Mouse (Mus musculus) CH12.LX (cell line): Measurements from ENCODE around the gene Hnrnpd. TPM values are rescaled to one million over a fixed set of nuclear protein-coding genes. Genes with fewer than 3 reads are reported as not detected.

Source experiments
- DNase-seq: peaks from one replicate; pipeline ENCODE4 v3.0.0-alpha.2; 2013; ENCODE audit errors: extremely low read depth
- H3K27ac ChIP-seq: 2 replicates; pipeline ENCODE4 v1.5.1; 2012; ENCODE audit warnings: low read depth, mild to moderate bottlenecking, control low read depth, moderate library complexity; ENCODE audit not compliant: insufficient read depth
- H3K27me3 ChIP-seq: replicated peaks from 2 replicates; pipeline ENCODE3; 2012; ENCODE audit warnings: inconsistent platforms
- H3K36me3 ChIP-seq, 2 experiments: replicated peaks in 1 of 2; 2 replicates each; pipeline versions ENCODE3 to v1.6.1; 2012; ENCODE audit warnings: inconsistent platforms in 1 of 2, low read length in 1 of 2, mild to moderate bottlenecking in 1 of 2, mixed read lengths in 1 of 2, moderate library complexity in 1 of 2; ENCODE audit not compliant: control insufficient read depth in 1 of 2, insufficient read depth in 1 of 2
- H3K4me1 ChIP-seq, 2 experiments: 2 replicates each; pipeline ENCODE4 v1.6.1; 2012; ENCODE audit warnings: inconsistent platforms in 1 of 2, moderate library complexity in 1 of 2; ENCODE audit not compliant: insufficient read depth in 2 of 2, control insufficient read depth in 1 of 2
- H3K4me2 ChIP-seq: 2 replicates; pipeline ENCODE4 v1.6.1; 2012; ENCODE audit warnings: low read depth, mild to moderate bottlenecking, control low read depth; ENCODE audit not compliant: poor library complexity, insufficient read depth, severe bottlenecking
- H3K4me3 ChIP-seq, 3 experiments: fragments of 150-350 bp in 1 of 3; sonication (generic) in 1 of 3; replicated peaks in 1 of 3; 2 replicates each; pipeline versions ENCODE3 to v1.5.1; 2011 to 2012; ENCODE audit warnings: low read depth in 2 of 3, low read length in 2 of 3, mild to moderate bottlenecking in 2 of 3, moderate library complexity in 2 of 3, control low read depth in 1 of 3, improper control_type of control experiment in 1 of 3, inconsistent platforms in 1 of 3, mixed read lengths in 1 of 3; ENCODE audit not compliant: poor library complexity in 1 of 3
- H3K79me2 ChIP-seq: replicated peaks from 2 replicates; pipeline ENCODE4 v1.6.1; 2012; ENCODE audit warnings: mild to moderate bottlenecking, moderate library complexity; ENCODE audit not compliant: control insufficient read depth, poor library complexity, insufficient read depth, severe bottlenecking; ENCODE audit errors: extremely low read depth
- H3K9ac ChIP-seq: 2 replicates; pipeline ENCODE4 v1.6.1; 2012; ENCODE audit warnings: low read depth, mild to moderate bottlenecking, control low read depth, moderate library complexity; ENCODE audit not compliant: insufficient read depth
- H3K9me3 ChIP-seq: replicated peaks from 2 replicates; pipeline ENCODE3; 2012; ENCODE audit warnings: low read length, inconsistent platforms, mixed read lengths
- CHD2 ChIP-seq: IDR thresholded peaks from 2 replicates; pipeline ENCODE4 v1.6.1; 2011; ENCODE audit warnings: low read length, improper control_type of control experiment
- ELF1 ChIP-seq: IDR thresholded peaks from 2 replicates; pipeline ENCODE4 v1.6.1; 2014; ENCODE audit warnings: low read depth, mild to moderate bottlenecking, inconsistent platforms, low read length, improper control_type of control experiment
- ETS1 ChIP-seq: conservative IDR thresholded peaks from 2 replicates; pipeline ENCODE4 v1.6.1; 2012; ENCODE audit warnings: low read depth, mild to moderate bottlenecking, inconsistent platforms, low read length, improper control_type of control experiment, moderate library complexity
- KAT2A ChIP-seq: IDR thresholded peaks from 2 replicates; pipeline ENCODE4 v1.6.1; 2012; ENCODE audit warnings: low read length, improper control_type of control experiment, inconsistent platforms; ENCODE audit not compliant: insufficient replicate concordance
- MAX ChIP-seq: IDR thresholded peaks from 2 replicates; pipeline ENCODE4 v1.6.1; 2011; ENCODE audit warnings: low read length, improper control_type of control experiment
- MAZ ChIP-seq: IDR thresholded peaks from 2 replicates; pipeline ENCODE4 v1.6.1; 2012; ENCODE audit warnings: low read depth, mild to moderate bottlenecking, inconsistent platforms, low read length, improper control_type of control experiment, moderate library complexity
- MEF2A ChIP-seq: IDR thresholded peaks from 2 replicates; pipeline ENCODE4 v1.6.1; 2014; ENCODE audit warnings: low read depth, mild to moderate bottlenecking, inconsistent platforms, low read length, improper control_type of control experiment, borderline replicate concordance
- MXI1 ChIP-seq: IDR thresholded peaks from 2 replicates; pipeline ENCODE4 v1.6.1; 2011; ENCODE audit warnings: mild to moderate bottlenecking, low read depth, low read length, improper control_type of control experiment
- MYC ChIP-seq: IDR thresholded peaks from 2 replicates; pipeline ENCODE4 v1.6.1; 2011; ENCODE audit warnings: low read depth, mild to moderate bottlenecking, improper control_type of control experiment, low read length
- NRF1 ChIP-seq: IDR thresholded peaks from 2 replicates; pipeline ENCODE4 v1.6.1; 2014; ENCODE audit warnings: low read depth, mild to moderate bottlenecking, inconsistent platforms, low read length, improper control_type of control experiment, moderate library complexity
- PAX5 ChIP-seq: IDR thresholded peaks from 2 replicates; pipeline ENCODE4 v1.6.1; 2012; ENCODE audit warnings: low read length, inconsistent platforms, mixed read lengths
- POLR2AphosphoS2 ChIP-seq: IDR thresholded peaks from 2 replicates; pipeline ENCODE4 v1.6.1; 2011; ENCODE audit warnings: low read depth, low read length, improper control_type of control experiment
- RAD21 ChIP-seq: IDR thresholded peaks from 2 replicates; pipeline ENCODE4 v1.6.1; 2011; ENCODE audit warnings: low read depth, mild to moderate bottlenecking, low read length, improper control_type of control experiment, moderate library complexity
- SMC3 ChIP-seq: IDR thresholded peaks from 2 replicates; pipeline ENCODE4 v1.6.1; 2011; ENCODE audit warnings: low read depth, low read length, improper control_type of control experiment
- TCF12 ChIP-seq: IDR thresholded peaks from 2 replicates; pipeline ENCODE4 v1.6.1; 2014; ENCODE audit warnings: low read depth, mild to moderate bottlenecking, inconsistent platforms, low read length, improper control_type of control experiment
- USF2 ChIP-seq: conservative IDR thresholded peaks from 2 replicates; pipeline ENCODE4 v1.6.1; 2011; ENCODE audit warnings: low read depth, low read length, improper control_type of control experiment
- ZMIZ1 ChIP-seq: IDR thresholded peaks from 2 replicates; pipeline ENCODE4 v1.6.1; 2012; ENCODE audit warnings: low read depth, mild to moderate bottlenecking, inconsistent platforms, low read length, improper control_type of control experiment
- dilution Hi-C: fragments of 300-500 bp; cut with MboI; formaldehyde crosslinking; loops from 2 replicates; pipeline ENCODE4 v1.14.3; 2020; ENCODE audit warnings: low sequenced_read_pairs; ENCODE audit not compliant: extremely low pct_unique_long_range_greater_than_20kb, extremely low pct_ligation_motif_present
- in situ Hi-C: fragments of 300-500 bp; cut with MboI; formaldehyde crosslinking; loops from 3 replicates; pipeline ENCODE4 v1.14.3; 2019; ENCODE audit warnings: low sequenced_read_pairs, low pct_ligation_motif_present, low pct_unique_long_range_greater_than_20kb, mixed read lengths
- polyA plus RNA-seq: library from polyadenylated mRNA; unstranded; fragments of >175 nt; gene quantifications from 2 replicates; pipeline ENCODE4 v1.2.1, GENCODE M21; 2012; ENCODE audit warnings: low read depth; ENCODE audit not compliant: insufficient read length
- total RNA-seq, 2 experiments: library from RNA; depleted of rRNA; stranded (reverse); fragments of 300-350 nt in 1 of 2; fragments of >200 nt in 1 of 2; gene quantifications; 2 replicates each; pipeline ENCODE4 v1.2.3; 2012 to 2014

Hnrnpd gene
- total and polyA plus RNA-seq, 3 experiments, result 19.0 to 319 (median 41.3) TPM

GRCm38 (mm10) chr5:99994166-99994565 is 15.4 kb upstream of the Hnrnpd start:
- DNase-seq, result no peak
- Histone ChIP-seq H3K36me3 (no peaks in the 10 kb centered on the region), H3K4me2 (no peak overlapping the region), H3K9me3 (no peaks in the 10 kb centered on the region), H3K79me2 (no peaks in the 10 kb centered on the region), H3K27me3 (no peaks in the 10 kb centered on the region), H3K27ac (no peak overlapping the region), H3K4me1 (no peaks in the 10 kb centered on the region), H3K4me3 (no peak overlapping the region), H3K9ac (no peak overlapping the region)
- in situ Hi-C loops (no loop called here), dilution Hi-C loops (no loop called here)
- TF ChIP-seq KAT2A, result no peak
- no peak for TF ChIP-seq MAZ
- no peak for TF ChIP-seq NRF1
- no peak for TF ChIP-seq MXI1
- no peak for TF ChIP-seq PAX5
- TF ChIP-seq SMC3, result no peak
- no peak for TF ChIP-seq POLR2AphosphoS2
- TF ChIP-seq MYC, result no peak
- TF ChIP-seq USF2, result no peak
- no peak for TF ChIP-seq ZMIZ1
- no peak for TF ChIP-seq CHD2
- no peak for TF ChIP-seq MAX
- no peak for TF ChIP-seq MEF2A
- no peak for TF ChIP-seq TCF12
- no peak for TF ChIP-seq RAD21

GRCm38 (mm10) chr5:99983452-99984061 is 4.8 kb upstream of the Hnrnpd start:
- Histone ChIP-seq H3K9ac (no peak overlapping the region), H3K27ac (no peak overlapping the region), H3K27me3 (no peaks in the 10 kb centered on the region), H3K4me3 (no peak overlapping the region), H3K9me3 (peaks cover 3% of the 10 kb centered on the region), H3K79me2 (peaks cover under 1% of the 10 kb centered on the region), H3K36me3 (peaks cover 0 to 5% of the 10 kb centered on the region in 2 experiments), H3K4me2 (no peak overlapping the region), H3K4me1 (peaks cover 0 to 9% of the 10 kb centered on the region in 2 experiments; a peak in 1 of 4 replicates)
- TF ChIP-seq ELF1 (peak; percentile 12; the same call in 1 of the 2 replicates), ETS1 (no peak)
- in situ Hi-C loops, result no loop called here
- DNase-seq, result no peak
- dilution Hi-C loops, result no loop called here
